Mouse (Mus musculus) left cerebral cortex, postnatal 4 days (tissue): Measurements from ENCODE around the gene Zbed6. TPM values are rescaled to one million over a fixed set of nuclear protein-coding genes. Genes with fewer than 3 reads are reported as not detected.
"Not testable (repeated sequence)": the region's sequence is repeated elsewhere in the genome, so short reads cannot be mapped to it uniquely, and the experiment has no call there.

Experiments
- DNase-seq: peaks from one replicate; pipeline ENCODE4 v3.0.0-alpha.2; 2022
- intact Hi-C: fragments of 180-260 bp; cut with DNase I; formaldehyde crosslinking; loops from one replicate; pipeline ENCODE4 v1.15.1; 2025
- total RNA-seq, 2 experiments: library from RNA; stranded (reverse); gene quantifications; 2 replicates each; pipeline ENCODE4 v1.2.3; 2021

Zbed6 gene
- total RNA-seq = 10 to 100 TPM in 1 of 2 experiments, 1 to 10 TPM in 1; 6.5 to 14.2 TPM

DNA sequence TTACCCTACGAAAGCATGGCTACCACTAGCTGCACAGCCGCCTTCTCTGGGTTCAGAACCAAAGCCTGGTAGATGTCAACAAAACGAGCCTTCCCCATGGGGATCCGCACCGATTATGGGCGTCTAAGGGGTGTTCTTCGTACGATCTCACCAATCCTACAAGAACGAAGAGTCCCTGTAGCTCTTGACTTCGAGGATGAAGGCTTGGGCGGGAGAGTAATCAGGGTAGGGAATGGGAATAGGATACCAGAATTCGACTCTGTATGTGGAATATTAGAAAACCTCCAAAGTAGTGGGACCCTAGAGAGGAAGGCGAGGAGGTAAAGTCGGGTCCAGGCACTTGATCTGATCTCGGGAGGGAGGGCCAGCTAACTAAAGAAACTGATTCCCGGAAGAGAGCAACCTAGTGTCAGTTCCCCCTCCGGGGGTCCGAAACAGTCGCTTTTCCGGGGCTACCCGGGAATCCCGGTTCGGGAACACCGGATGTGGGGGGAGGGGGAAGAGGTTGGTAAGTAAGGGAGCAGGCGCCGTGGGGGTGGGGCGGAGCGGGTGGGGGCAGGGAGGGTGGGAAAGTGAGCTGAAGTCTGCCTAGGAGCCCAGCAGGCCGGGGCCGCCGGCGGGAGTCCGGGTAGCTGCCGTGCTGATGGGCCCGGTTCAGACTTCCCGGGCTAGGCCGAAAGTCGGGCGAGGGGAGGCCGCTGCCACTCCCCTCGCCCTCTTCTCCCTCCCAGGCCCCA is at the start of gene Zbed6:
Zbed6 (minus strand) TSS at position 420 of the 737 bp plus-strand sequence.
- peak; percentile 82 for DNase-seq
- intact Hi-C loops = no loop called here

DNA sequence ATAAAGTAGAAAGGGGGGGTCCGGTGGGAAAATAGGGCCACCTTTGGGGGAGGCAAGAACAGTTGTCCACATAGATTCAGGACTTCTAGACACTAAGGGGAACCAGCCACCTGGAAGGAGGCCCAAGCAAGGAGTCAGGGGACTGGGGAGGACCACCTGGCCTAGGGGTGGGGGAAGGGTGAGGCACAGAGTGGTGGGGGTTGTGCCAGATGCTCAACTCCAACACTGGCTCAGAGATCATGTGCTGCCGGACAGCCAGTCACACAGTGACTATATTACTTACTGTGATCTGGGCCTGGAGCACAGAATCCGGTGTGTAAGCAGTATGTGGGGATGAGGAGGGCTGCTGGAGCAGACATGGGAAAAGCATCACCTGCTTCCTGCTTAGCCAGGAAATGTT is 48.6 kb upstream of the Zbed6 start:
- intact Hi-C loops = no loop called here
- peak; percentile 41 for DNase-seq

GRCm38 (mm10) chr1:133701824-133702223 is 41.1 kb upstream of the Zbed6 start:
- DNase-seq, intact Hi-C loops: not testable (repeated sequence)

GRCm38 (mm10) chr1:133697935-133698620 is 37.4 kb upstream of the Zbed6 start:
- intact Hi-C loops = no loop called here
- no peak for DNase-seq

DNA sequence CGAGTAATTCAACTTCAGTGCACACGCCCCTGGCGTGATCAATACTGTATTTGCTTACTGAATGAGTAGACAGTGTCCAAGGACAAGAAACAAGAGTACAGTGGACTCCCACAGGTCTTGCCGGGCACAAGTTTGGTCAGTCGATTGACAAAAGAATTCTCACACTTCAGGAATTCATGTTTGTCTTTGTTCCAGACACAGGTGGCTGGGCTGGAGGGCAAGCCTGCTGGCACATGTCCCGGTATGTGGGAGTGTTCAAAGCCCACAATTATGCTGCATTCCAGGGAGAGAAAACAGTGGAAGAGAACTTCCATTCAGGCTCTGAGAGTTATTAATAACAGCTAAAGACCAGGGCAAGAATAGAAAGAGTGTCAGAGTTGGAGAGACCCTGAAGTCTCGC is 35.2 kb upstream of the Zbed6 start:
- intact Hi-C loops = no loop called here
- DNase-seq = peak; percentile 10

GRCm38 (mm10) chr1:133694876-133695275 is 34.2 kb upstream of the Zbed6 start:
- intact Hi-C loops = no loop called here
- DNase-seq = no peak

GRCm38 (mm10) chr1:133694301-133694700 is 33.6 kb upstream of the Zbed6 start:
- intact Hi-C loops = no loop called here
- no peak for DNase-seq

- intact Hi-C loops = no loop called here
- DNase-seq = no peak
Observed at GRCm38 (mm10) chr1:133693536-133694114, 32.9 kb upstream of the Zbed6 start.

DNA sequence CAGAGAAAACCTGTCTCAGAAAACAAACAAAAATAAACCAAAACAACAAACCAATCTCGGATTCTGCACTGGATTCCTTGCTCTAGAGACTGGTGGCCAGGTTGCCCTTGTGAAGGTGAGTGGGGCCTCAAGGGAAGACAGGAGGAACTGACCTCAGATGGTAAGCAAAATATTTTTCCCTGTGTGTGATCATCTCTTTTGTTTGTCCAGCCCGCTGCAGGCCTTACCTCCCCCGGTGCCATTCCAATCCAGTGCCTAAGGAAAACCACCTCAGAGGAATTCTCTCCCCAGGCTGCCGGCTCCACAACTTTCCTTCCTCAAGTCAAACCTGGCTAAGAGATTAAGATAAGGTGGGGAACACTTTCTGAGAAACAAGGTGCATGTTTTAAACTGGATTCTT is 31.5 kb upstream of the Zbed6 start:
- intact Hi-C loops = no loop called here
- DNase-seq = no peak

DNA sequence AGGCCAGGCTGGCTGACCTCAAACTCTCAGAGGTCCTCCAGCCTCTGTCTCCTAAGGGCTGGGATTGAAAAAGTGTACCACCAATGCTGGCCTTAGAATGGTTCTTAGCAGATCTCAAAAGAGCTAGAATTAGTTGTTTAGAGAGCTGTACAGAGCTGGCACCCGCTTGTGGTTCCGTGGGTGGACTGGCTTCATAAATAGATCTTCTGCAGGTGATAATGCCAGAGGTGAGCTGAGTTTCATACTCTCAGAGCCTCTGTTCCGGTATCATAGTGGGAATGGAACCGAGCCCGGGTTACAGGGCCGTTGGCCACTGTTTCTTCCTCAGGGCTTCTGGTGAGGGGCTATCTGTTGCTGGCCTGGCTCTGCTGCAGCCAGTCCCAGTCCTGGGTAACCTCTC is 30.4 kb upstream of the Zbed6 start:
- intact Hi-C loops = no loop called here
- no peak for DNase-seq

- intact Hi-C loops = no loop called here
- no peak for DNase-seq
Observed at GRCm38 (mm10) chr1:133689897-133690296, 29.2 kb upstream of the Zbed6 start, which contains the start of gene Lax1. Gene Lax1, minus strand, starts transcription at chr1:133690108.

- DNase-seq = no peak
- intact Hi-C loops = no loop called here
Observed at GRCm38 (mm10) chr1:133688301-133688700, 27.6 kb upstream of the Zbed6 start.

DNA sequence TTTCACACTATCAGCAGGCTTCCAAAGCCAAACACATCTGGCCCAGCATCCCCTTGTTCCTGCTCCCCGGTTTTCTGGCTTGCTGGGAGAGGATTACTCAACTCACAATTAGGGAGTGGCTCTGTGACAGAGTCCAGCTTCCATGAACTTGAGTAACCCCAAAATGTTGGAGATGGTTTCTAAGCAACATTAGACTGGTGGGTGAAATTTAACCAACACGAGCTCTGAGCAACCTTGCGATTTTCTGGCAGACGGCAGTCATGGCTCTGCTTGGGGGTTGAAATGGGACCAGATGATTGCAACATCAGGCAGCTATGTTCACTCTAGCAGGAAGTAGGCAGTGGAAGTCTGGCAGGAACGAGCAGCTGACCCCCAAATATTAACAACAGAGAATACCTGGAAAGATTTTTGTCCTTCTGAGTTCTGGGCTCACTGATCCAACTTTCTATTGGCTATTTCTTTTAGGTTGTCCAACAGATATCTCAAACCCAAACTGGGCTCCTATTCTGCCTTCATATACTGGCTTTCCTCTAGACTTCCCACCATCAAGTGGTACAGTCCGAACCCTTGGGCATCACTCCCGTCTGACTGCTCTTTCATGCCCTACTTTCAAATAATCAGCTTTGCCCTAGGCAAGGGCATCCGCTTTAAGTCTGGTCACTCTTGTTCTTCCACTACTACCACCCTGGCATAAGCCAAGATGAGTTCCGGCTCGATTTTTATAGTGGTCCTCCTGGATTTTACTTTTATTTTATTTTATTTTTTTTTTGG is 25.2 kb upstream of the Zbed6 start:
- DNase-seq = no peak
- intact Hi-C loops = no loop called here

GRCm38 (mm10) chr1:133671801-133672200 is 11.1 kb upstream of the Zbed6 start:
- no peak for DNase-seq
- intact Hi-C loops = no loop called here

- no peak for DNase-seq
- intact Hi-C loops = no loop called here
Observed at GRCm38 (mm10) chr1:133671266-133671665, 10.6 kb upstream of the Zbed6 start.

- intact Hi-C loops = no loop called here
- no peak for DNase-seq
Observed at GRCm38 (mm10) chr1:133670776-133671175, 10.1 kb upstream of the Zbed6 start.

DNA sequence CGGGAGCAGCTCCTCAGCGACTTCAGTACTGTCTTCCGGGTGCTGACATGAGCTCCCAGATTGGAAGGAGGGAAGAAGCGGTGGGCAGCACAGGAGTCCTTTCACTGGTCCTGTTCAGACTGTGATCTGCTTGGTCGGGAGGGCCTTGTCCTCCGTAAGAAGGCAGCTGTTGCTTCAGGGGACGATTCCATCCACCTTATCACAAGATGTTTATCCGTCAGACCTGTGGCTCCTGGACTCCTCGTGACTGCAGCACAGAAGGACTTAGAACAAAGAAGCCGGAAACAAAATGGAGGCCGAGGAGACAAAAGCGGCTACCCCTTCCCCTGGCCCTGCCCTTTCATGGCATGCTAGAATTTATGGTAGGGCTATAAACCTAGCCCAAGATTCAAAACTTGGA is 9.5 kb upstream of the Zbed6 start:
- intact Hi-C loops = no loop called here

DNA sequence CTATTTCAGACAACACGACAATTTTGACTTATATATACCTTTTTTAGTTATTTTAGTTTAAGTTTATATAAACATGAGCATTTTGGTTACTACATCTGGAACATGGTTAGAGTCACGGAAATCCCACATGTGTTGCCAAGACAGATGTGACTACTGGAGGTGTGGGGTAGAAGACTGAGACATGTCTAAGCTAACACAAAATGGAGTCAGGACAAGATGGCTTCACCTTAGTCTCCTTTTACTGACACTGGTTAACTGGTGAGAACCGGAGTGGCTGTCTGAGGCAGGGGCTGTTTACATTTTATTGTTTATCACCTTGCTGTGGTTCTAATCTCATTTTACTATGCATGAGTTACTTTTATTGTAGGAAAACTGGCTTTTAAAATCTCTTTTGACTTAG is 7.9 kb upstream of the Zbed6 start:
- DNase-seq = no peak
- intact Hi-C loops = no loop called here

More for the DNA sequence above, 9.5 kb upstream of the Zbed6 start:
- no peak for DNase-seq

DNA sequence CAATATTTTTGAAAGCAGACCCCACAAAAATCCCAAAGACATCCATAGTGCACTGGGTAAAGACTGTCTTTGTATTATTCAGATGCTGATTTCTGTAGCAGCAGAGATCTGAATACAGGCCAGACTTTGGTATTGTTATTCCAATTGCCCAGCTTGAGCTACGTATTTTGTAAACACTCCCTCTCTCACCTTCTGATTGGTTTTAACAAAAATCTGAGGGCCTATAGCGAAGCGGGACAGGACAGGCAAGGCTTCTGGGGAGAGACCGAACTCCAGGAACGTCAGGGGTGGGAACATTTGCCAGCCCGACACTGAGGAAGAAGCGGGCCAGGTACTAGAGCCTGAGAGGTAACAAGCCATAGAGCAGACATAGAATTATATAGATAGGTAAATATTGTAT is 7.0 kb upstream of the Zbed6 start:
- no peak for DNase-seq
- intact Hi-C loops = no loop called here

DNA sequence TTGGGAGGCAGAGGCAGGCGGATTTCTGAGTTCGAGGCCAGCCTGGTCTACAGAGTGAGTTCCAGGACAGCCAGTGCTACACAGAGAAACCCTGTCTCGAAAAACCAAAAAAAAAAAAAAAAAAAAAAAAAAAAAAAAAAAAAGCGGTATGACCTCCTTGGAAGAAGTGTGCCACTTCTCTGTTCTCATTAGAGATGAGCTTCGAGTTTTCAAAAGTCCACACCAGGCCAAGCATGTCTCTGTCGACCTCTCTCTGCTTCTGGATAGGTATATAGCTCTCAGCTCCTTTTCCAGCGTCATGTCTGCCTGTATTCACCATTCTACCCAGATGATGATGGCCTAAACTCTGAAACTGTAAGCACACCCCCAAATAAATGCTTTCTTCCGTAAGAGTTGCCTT is 5.0 kb upstream of the Zbed6 start:
- intact Hi-C loops, DNase-seq: not testable (repeated sequence)
